Mouse (Mus musculus) midbrain, embryonic 10.5 days (tissue): ENCODE measurements at regions not wholly inside any gene's neighbourhood (a gene's known extent, or its start where the extent isn't known, plus 50 kb on each side); places are given as distances from the start of the nearest gene placed in this dataset.

ENCODE experiments used
- DNase-seq: peaks from one replicate; pipeline ENCODE4 v3.0.0-alpha.2; 2017; ENCODE audit warnings: low spot score
- H3K27ac ChIP-seq: fragments of 300-500 bp; sonication (generic); replicated peaks from 2 replicates; pipeline ENCODE4 v1.5.1; 2016; ENCODE audit warnings: mild to moderate bottlenecking
- H3K27me3 ChIP-seq: fragments of 300-500 bp; sonication (generic); 2 replicates; pipeline ENCODE4 v1.6.1; 2016; ENCODE audit warnings: low read depth, mild to moderate bottlenecking; ENCODE audit not compliant: poor library complexity, severe bottlenecking
- H3K36me3 ChIP-seq: fragments of 300-500 bp; sonication (generic); 2 replicates; pipeline ENCODE4 v1.6.1; 2016; ENCODE audit warnings: mild to moderate bottlenecking, moderate library complexity
- H3K4me1 ChIP-seq: fragments of 300-500 bp; sonication (generic); 2 replicates; pipeline ENCODE4 v1.6.1; 2016
- H3K4me3 ChIP-seq: fragments of 300-500 bp; sonication (generic); 2 replicates; pipeline ENCODE4 v1.5.1; 2016; ENCODE audit warnings: mild to moderate bottlenecking, moderate library complexity
- H3K9me3 ChIP-seq: fragments of 300-500 bp; sonication (generic); replicated peaks from 2 replicates; pipeline ENCODE4 v1.6.1; 2016; ENCODE audit warnings: mild to moderate bottlenecking
- WGBS: fragments of 180-500 bp; shearing (Covaris S2); methylation state at CpG from one replicate; pipeline ENCODE4 v1.1.7; 2016; 5-methylcytosine and 5-hydroxymethylcytosine counted together

DNA sequence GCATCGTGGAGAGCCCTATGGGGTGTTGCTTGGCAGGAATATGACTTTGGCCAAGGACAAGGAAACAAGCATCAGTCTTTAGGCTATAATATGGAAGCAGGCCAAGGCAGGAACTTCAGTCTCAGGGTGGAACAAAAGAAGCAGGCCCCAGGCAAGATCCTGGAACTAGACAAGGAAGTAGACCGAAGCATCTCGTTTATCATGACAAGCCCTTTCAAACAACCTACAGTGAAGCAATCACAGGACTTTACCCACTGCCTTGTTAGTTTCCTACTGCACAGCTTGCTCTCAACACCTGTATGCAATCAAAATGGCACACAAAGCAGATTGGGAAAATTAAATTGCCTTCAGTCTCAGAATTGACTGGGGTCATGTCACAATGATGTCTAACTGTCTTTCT lies 163.2 kb upstream of the Gulp1 start:
- H3K4me3 ChIP-seq = no peak overlapping the region
- WGBS = 83% methylated on average over 3 of the region's 3 CpGs
- H3K4me1 ChIP-seq = no peaks in the 10 kb centered on the region
- H3K27me3 ChIP-seq = no peaks in the 10 kb centered on the region
- no peak for DNase-seq
- no peaks in the 10 kb centered on the region for H3K9me3 ChIP-seq
- no peaks in the 10 kb centered on the region for H3K36me3 ChIP-seq
- H3K27ac ChIP-seq = no peak overlapping the region

DNA sequence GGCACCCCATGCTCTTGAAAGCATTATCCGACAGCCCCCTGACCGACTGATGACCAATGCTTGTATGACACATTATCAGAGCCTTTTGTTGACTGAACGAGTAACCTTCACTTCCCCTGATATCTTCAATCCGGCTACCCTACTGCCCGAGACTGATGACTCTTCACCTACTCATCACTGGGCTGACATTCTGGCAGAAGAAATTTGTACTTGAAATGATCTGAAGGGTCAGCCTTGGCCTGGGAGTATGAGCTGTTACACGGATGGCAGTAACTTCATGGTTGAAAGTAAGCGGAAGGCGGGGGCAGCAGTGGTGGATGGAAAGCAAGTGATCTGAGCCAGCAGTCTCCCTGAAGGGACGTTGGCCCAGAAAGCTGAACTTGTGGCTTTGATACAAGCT lies 159.2 kb upstream of the Gulp1 start:
- H3K27me3 ChIP-seq = no peaks in the 10 kb centered on the region
- H3K9me3 ChIP-seq = no peaks in the 10 kb centered on the region
- WGBS = 92% methylated on average over 9 of the region's 9 CpGs
- no peak for DNase-seq
- H3K4me1 ChIP-seq = no peaks in the 10 kb centered on the region
- H3K36me3 ChIP-seq = no peaks in the 10 kb centered on the region
- H3K27ac ChIP-seq = no peak overlapping the region
- no peak overlapping the region for H3K4me3 ChIP-seq

DNA sequence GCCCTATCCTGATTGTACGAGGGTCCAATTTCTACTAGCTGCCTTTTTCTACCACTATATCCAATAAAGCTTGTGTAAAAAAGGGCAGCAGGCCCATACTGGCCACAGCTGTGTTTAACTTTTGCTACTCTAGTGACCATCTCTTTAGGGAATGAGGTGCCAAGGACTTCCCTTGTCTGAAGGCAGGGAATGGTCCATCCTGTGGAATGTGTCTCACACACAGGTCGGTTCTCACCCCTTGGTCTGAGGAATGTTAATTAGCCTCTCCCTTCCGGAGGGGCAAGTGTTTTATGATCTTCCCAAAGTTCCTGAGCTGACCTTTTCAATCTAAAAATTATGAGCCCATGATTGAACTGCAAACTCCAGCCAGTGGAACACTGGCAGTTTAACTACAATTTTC lies 155.8 kb upstream of the Gulp1 start:
- H3K4me3 ChIP-seq = no peak overlapping the region
- no peaks in the 10 kb centered on the region for H3K4me1 ChIP-seq
- no peaks in the 10 kb centered on the region for H3K9me3 ChIP-seq
- H3K27ac ChIP-seq = no peak overlapping the region
- 65% methylated on average over 3 of the region's 3 CpGs for WGBS
- no peaks in the 10 kb centered on the region for H3K36me3 ChIP-seq
- H3K27me3 ChIP-seq = no peaks in the 10 kb centered on the region
- DNase-seq = no peak

DNA sequence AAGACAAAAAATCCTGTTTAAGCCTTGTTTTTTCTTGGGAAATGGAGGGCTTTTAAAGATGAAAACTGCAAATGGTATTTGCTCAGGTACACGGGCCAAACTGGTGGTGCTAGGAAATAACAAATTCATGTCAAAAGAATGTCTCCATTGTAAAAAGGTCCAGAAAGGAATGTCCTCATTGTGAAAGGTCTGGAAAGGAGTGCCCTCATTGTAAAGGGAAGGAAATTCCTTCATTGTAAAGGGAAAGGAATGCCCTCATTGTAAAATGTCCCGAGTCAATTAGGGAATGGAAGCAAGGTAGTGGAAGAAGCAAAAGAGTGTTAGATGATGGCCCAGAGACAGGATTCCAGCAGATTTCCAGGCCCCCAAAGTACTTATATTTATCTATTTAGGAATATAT lies 153.2 kb upstream of the Gulp1 start:
- Histone ChIP-seq H3K9me3 (no peaks in the 10 kb centered on the region), H3K27me3 (no peaks in the 10 kb centered on the region), H3K4me1 (no peaks in the 10 kb centered on the region), H3K36me3 (no peaks in the 10 kb centered on the region), H3K4me3 (no peak overlapping the region), H3K27ac (no peak overlapping the region)
- 51% methylated on average over 2 of the region's 2 CpGs for WGBS
- no peak for DNase-seq

DNA sequence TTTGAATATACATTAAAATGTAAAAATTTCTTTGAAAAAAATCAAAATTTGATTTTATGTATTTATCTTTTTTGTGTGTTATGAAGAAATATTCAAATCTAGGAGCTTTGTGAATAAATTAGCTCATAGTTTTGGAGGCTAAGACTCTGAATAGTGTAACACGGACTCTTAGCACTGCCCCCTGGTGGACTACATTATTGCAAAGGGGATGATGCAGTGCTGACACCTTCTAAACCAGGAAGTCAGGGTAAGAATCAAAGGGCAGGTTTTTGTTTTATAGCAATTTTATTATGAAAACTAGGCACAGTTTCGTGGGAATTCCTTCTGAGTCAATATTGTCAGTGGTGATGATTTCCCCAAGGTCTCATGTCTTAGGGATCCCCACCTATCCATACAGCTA lies 113.5 kb upstream of the Gulp1 start:
- WGBS = 87% methylated on average over 2 of the region's 2 CpGs
- Histone ChIP-seq H3K27me3 (no peaks in the 10 kb centered on the region), H3K9me3 (no peaks in the 10 kb centered on the region), H3K4me3 (no peak overlapping the region), H3K27ac (no peak overlapping the region), H3K36me3 (no peaks in the 10 kb centered on the region), H3K4me1 (no peaks in the 10 kb centered on the region)
- DNase-seq = peak; percentile 11
